Mouse (Mus musculus) spleen, postnatal 0 days (tissue): ENCODE results near the gene Lrrn4. TPM values are rescaled to one million over a fixed set of nuclear protein-coding genes. Genes with fewer than 3 reads are reported as not detected.

Source experiments
- polyA plus RNA-seq: library from polyadenylated mRNA; unstranded; fragments of >200 nt; fragmentation: Nextera tagmentation; extraction: Ambion mirVana; gene quantifications from 2 replicates; pipeline ENCODE4 v1.2.1, GENCODE M21; 2015

The Lrrn4 gene
- polyA plus RNA-seq: 6.8 and 10.1 TPM in 2 replicates

DNA sequence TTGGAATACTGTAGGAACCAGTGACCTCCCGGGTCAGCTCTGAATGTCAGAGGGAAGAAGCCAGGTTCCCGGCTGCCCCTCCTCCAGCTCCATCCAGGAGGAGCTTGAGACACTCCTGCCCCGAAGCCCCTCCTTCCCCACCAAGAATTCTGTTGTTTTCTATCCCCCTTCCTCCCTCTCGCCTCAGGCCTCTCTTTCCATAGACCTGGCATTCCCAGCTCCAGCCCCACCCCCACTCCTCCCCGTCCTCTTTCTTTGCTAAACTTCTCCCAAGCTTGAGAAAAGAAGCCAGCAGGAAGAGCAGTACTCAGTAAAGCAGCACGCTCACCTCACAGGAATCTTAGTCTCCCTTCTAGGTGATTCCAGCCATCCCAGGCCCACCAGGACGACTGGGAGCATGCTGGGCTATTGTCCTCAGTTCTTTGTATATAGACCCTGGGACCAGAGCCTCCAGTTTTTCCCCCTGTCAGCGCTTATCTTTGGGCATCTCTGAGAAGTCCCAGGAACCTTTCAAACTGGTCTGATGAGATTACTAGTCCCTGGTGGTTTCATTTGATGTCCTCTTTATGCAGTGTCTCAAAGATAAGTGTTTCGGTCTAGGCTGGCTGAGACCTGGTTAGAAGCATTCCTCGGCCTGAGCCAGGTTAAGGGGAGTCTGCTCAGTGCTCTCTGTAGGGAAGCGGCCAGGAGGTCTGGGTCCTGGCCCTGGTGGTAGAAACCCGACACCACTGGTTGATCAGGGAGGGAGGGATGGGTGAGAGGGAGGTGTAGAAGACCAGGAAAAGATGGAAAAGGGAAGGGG lies at the start of gene Lrrn4:
Gene Lrrn4, minus strand, starts transcription at position 48 of the 802 bp plus-strand sequence.

GRCm38 (mm10) chr2:132846407-132847358 lies 34.0 kb downstream of the Lrrn4 start, which contains the start of gene Crls1:
Crls1 (plus strand) TSS chr2:132846666.

Other genes with a start within 250 kb of the Lrrn4 start
- gene Shld1, start 194.0 kb downstream of the Lrrn4 start, polyA plus RNA-seq: 13.4 and 14.8 TPM in 2 replicates
- 0.06 and 0.10 TPM in 2 replicates for gene Chgb, start 99.6 kb downstream of the Lrrn4 start, polyA plus RNA-seq
- gene Trmt6, start 64.8 kb downstream of the Lrrn4 start, polyA plus RNA-seq: 31.0 and 37.9 TPM in 2 replicates
- 8.2 and 8.9 TPM in 2 replicates for gene Mcm8, start 64.8 kb downstream of the Lrrn4 start, polyA plus RNA-seq
- 14.3 and 18.4 TPM in 2 replicates for gene Crls1, start 34.2 kb downstream of the Lrrn4 start, polyA plus RNA-seq
- gene Fermt1, start 65.0 kb upstream of the Lrrn4 start, polyA plus RNA-seq: not detected in 2 replicates